Mouse (Mus musculus): ENCODE measurements around the gene Cdc42ep4. TPM values are rescaled to one million over a fixed set of nuclear protein-coding genes. Genes with fewer than 3 reads are reported as not detected.

The Cdc42ep4 gene
- polyA plus RNA-seq (2021; fragmentation: Nextera tagmentation): 15.7 and 17.9 TPM in 2 replicates
- long read RNA-seq, experiment 1, transcript Cdc42ep4-201 (2 exons, 3,008 nt): major isoform, 26 of 42 reads
- long read RNA-seq, experiment 1, partial matches to known transcripts: 14 of 42 reads
- long read RNA-seq, experiment 1, other reads (novel, unspliced or antisense): 0 of 42 reads
- long read RNA-seq, experiment 2, transcript Cdc42ep4-201 (2 exons, 3,008 nt): major isoform, 128 of 203 reads
- long read RNA-seq, experiment 2, transcript Cdc42ep4-202 (2 exons, 3,405 nt): minor isoform, 44 of 203 reads
- long read RNA-seq, experiment 2, partial matches to known transcripts: 0 of 203 reads
- long read RNA-seq, experiment 2, other reads (novel, unspliced or antisense): 29 of 203 reads

GRCm38 (mm10) chr11:113751484-113752084, at the start of gene Cdc42ep4:
Cdc42ep4 (minus strand) TSS chr11:113751881.

GRCm38 (mm10) chr11:113709731-113710256, 41.9 kb downstream of the Cdc42ep4 start, which contains the start of gene Cpsf4l:
Cpsf4l (minus strand) TSS chr11:113710017.

GRCm38 (mm10) chr11:113683957-113684706, 67.5 kb downstream of the Cdc42ep4 start, which contains the start of the genes Fam104a and D11Wsu47e:
Fam104a (minus strand) TSS chr11:113684155.
D11Wsu47e (plus strand) TSS chr11:113684412.

Other genes with a start within 250 kb of the Cdc42ep4 start
- gene Sstr2, start 132.5 kb downstream of the Cdc42ep4 start, polyA plus RNA-seq (2021; fragmentation: Nextera tagmentation): 11.4 and 15.2 TPM in 2 replicates
- gene Cog1, start 102.7 kb downstream of the Cdc42ep4 start, polyA plus RNA-seq (2021; fragmentation: Nextera tagmentation): 38.8 and 43.6 TPM in 2 replicates
- 14.8 and 19.3 TPM in 2 replicates for gene Slc39a11, start 101.8 kb downstream of the Cdc42ep4 start, polyA plus RNA-seq (2021; fragmentation: Nextera tagmentation)
- 36.7 and 36.8 TPM in 2 replicates for gene Fam104a, start 67.7 kb downstream of the Cdc42ep4 start, polyA plus RNA-seq (2021; fragmentation: Nextera tagmentation)
- gene D11Wsu47e, start 67.5 kb downstream of the Cdc42ep4 start, polyA plus RNA-seq (2021; fragmentation: Nextera tagmentation): 8.2 and 11.9 TPM in 2 replicates
- not detected in 2 replicates for gene Cpsf4l, start 41.9 kb downstream of the Cdc42ep4 start, polyA plus RNA-seq (2021; fragmentation: Nextera tagmentation)